Mouse (Mus musculus): ENCODE results near the gene Bcorl1. TPM values are rescaled to one million over a fixed set of nuclear protein-coding genes. Genes with fewer than 3 reads are reported as not detected.

The Bcorl1 gene
- polyA plus RNA-seq, 2 experiments = 2.1 to 3.5 TPM

- ATAC-seq (ENCODE audit: insufficient read depth) = no peak
- Histone ChIP-seq H3K4me3 (ENCODE audit: insufficient read depth in 1 of 2, low read depth in 2 of 2, low read length in 2 of 2) (no peak overlapping the region), H3K9me3 (ENCODE audit: control insufficient read depth, low read length) (no peaks in the 10 kb centered on the region), H3K36me3 (replicated peaks; ENCODE audit: control insufficient read depth, insufficient read depth, low read depth) (no peaks in the 10 kb centered on the region), H3K27ac (no peak overlapping the region), H3K9ac (replicated peaks) (no peak overlapping the region), H3K4me1 (replicated peaks; ENCODE audit: control insufficient read depth in 2 of 2, insufficient read depth in 2 of 2, low read length in 1 of 2) (peaks cover 0 to 23% of the 10 kb centered on the region in 2 experiments; a peak in 3 of 4 replicates), H3K4me2 (ENCODE audit: low read depth) (no peak overlapping the region), H3K27me3 (ENCODE audit: control insufficient read depth, insufficient read depth, low read length) (no peaks in the 10 kb centered on the region)
- TF ChIP-seq CTCF (IDR thresholded peaks at IDR 0.05; ENCODE audit: low read depth) (no peak), EP300 (IDR thresholded peaks at IDR 0.05; ENCODE audit: low read depth) (no peak)
- no peak for DNase-seq (ENCODE audit: low read depth in 3 of 3, low spot score in 3 of 3)
- WGBS (ENCODE audit: insufficient replicate concordance) = 17% methylated on average over 1 of the region's 1 CpGs
These were observed 82.5 kb downstream of the Bcorl1 start for GRCm38 (mm10) chrX:48423671-48424070.

DNA sequence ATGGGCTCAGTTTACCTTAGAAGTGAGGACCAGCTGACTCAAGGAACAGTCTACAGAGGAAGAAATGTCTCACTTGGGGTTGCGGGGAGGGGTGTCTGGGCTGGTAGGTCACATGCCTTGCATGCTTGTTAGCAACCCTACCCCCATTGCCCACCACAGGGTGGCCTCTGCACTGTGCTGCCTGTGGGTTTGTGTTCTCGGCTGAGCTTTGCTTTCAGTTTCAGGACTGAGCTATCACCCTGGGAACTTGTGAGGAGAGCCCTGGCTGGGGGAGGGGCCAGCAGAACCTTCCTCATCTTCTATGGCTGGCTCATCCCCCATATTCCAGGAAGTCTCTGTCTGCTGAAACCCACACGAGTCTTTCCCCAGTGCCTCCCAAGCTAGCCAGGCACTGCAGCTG is 83.4 kb downstream of the Bcorl1 start:
- 33% methylated on average over 3 of the region's 3 CpGs for WGBS (ENCODE audit: insufficient replicate concordance)
- Histone ChIP-seq H3K4me2 (ENCODE audit: low read depth) (peak overlapping the region; percentile 51), H3K9me3 (ENCODE audit: control insufficient read depth, low read length) (no peaks in the 10 kb centered on the region), H3K27me3 (ENCODE audit: control insufficient read depth, insufficient read depth, low read length) (no peaks in the 10 kb centered on the region), H3K36me3 (replicated peaks; ENCODE audit: control insufficient read depth, insufficient read depth, low read depth) (no peaks in the 10 kb centered on the region), H3K27ac (no peak overlapping the region), H3K9ac (replicated peaks) (no peak overlapping the region), H3K4me1 (replicated peaks; ENCODE audit: control insufficient read depth in 2 of 2, insufficient read depth in 2 of 2, low read length in 1 of 2) (peaks cover 0 to 23% of the 10 kb centered on the region in 2 experiments; a peak in 3 of 4 replicates), H3K4me3 (ENCODE audit: insufficient read depth in 1 of 2, low read depth in 2 of 2, low read length in 2 of 2) (peak overlapping the region; percentile 5 to 8; a peak in 2 of 4 replicates)
- ATAC-seq (ENCODE audit: insufficient read depth) (peak; percentile 44; the same call in 1 of the 2 replicates), DNase-seq (ENCODE audit: low read depth in 3 of 3, low spot score in 3 of 3) (no peak)
- TF ChIP-seq EP300 (IDR thresholded peaks at IDR 0.05; ENCODE audit: low read depth) = no peak
- no peak for TF ChIP-seq CTCF (IDR thresholded peaks at IDR 0.05; ENCODE audit: low read depth)

GRCm38 (mm10) chrX:48425280-48425679 is 84.1 kb downstream of the Bcorl1 start:
- peak overlapping the region; percentile 3 to 8; a peak in 2 of 4 replicates for H3K4me3 ChIP-seq (ENCODE audit: insufficient read depth in 1 of 2, low read depth in 2 of 2, low read length in 2 of 2)
- H3K27ac ChIP-seq = no peak overlapping the region
- no peaks in the 10 kb centered on the region for H3K9me3 ChIP-seq (ENCODE audit: control insufficient read depth, low read length)
- H3K36me3 ChIP-seq (replicated peaks; ENCODE audit: control insufficient read depth, insufficient read depth, low read depth) = no peaks in the 10 kb centered on the region
- DNase-seq (ENCODE audit: low read depth in 3 of 3, low spot score in 3 of 3) (no peak), ATAC-seq (ENCODE audit: insufficient read depth) (peak; percentile 44; the same call in 1 of the 2 replicates)
- TF ChIP-seq CTCF (IDR thresholded peaks at IDR 0.05; ENCODE audit: low read depth) = no peak
- no peak for TF ChIP-seq EP300 (IDR thresholded peaks at IDR 0.05; ENCODE audit: low read depth)
- H3K4me1 ChIP-seq (replicated peaks; ENCODE audit: control insufficient read depth in 2 of 2, insufficient read depth in 2 of 2, low read length in 1 of 2) = peaks cover 0 to 23% of the 10 kb centered on the region in 2 experiments; a peak in 3 of 4 replicates
- peak overlapping the region; percentile 51 for H3K4me2 ChIP-seq (ENCODE audit: low read depth)
- no peak overlapping the region for H3K9ac ChIP-seq (replicated peaks)
- H3K27me3 ChIP-seq (ENCODE audit: control insufficient read depth, insufficient read depth, low read length) = no peaks in the 10 kb centered on the region
- 15% methylated on average over 7 of the region's 7 CpGs for WGBS (ENCODE audit: insufficient replicate concordance)

GRCm38 (mm10) chrX:48428241-48428640 is 87.1 kb downstream of the Bcorl1 start:
- TF ChIP-seq CTCF (IDR thresholded peaks at IDR 0.05; ENCODE audit: low read depth) = no peak
- no peak for TF ChIP-seq EP300 (IDR thresholded peaks at IDR 0.05; ENCODE audit: low read depth)
- no peaks in the 10 kb centered on the region for H3K27me3 ChIP-seq (ENCODE audit: control insufficient read depth, insufficient read depth, low read length)
- ATAC-seq (ENCODE audit: insufficient read depth) = no peak
- H3K27ac ChIP-seq = no peak overlapping the region
- H3K9ac ChIP-seq (replicated peaks) = no peak overlapping the region
- H3K4me3 ChIP-seq (ENCODE audit: insufficient read depth in 1 of 2, low read depth in 2 of 2, low read length in 2 of 2) = no peak overlapping the region
- peaks cover 0 to 31% of the 10 kb centered on the region in 2 experiments; a peak in 3 of 4 replicates for H3K4me1 ChIP-seq (replicated peaks; ENCODE audit: control insufficient read depth in 2 of 2, insufficient read depth in 2 of 2, low read length in 1 of 2)
- 46% methylated on average over 6 of the region's 6 CpGs for WGBS (ENCODE audit: insufficient replicate concordance)
- no peaks in the 10 kb centered on the region for H3K36me3 ChIP-seq (replicated peaks; ENCODE audit: control insufficient read depth, insufficient read depth, low read depth)
- H3K9me3 ChIP-seq (ENCODE audit: control insufficient read depth, low read length) = no peaks in the 10 kb centered on the region
- no peak overlapping the region for H3K4me2 ChIP-seq (ENCODE audit: low read depth)
- DNase-seq (ENCODE audit: low read depth in 3 of 3, low spot score in 3 of 3) = no peak

- Histone ChIP-seq H3K9ac (replicated peaks) (no peak overlapping the region), H3K27ac (no peak overlapping the region), H3K27me3 (ENCODE audit: control insufficient read depth, insufficient read depth, low read length) (no peaks in the 10 kb centered on the region), H3K4me1 (replicated peaks; ENCODE audit: control insufficient read depth in 2 of 2, insufficient read depth in 2 of 2, low read length in 1 of 2) (peaks cover 0 to 33% of the 10 kb centered on the region in 2 experiments; a peak in 3 of 4 replicates), H3K4me2 (ENCODE audit: low read depth) (no peak overlapping the region), H3K36me3 (replicated peaks; ENCODE audit: control insufficient read depth, insufficient read depth, low read depth) (no peaks in the 10 kb centered on the region), H3K9me3 (ENCODE audit: control insufficient read depth, low read length) (no peaks in the 10 kb centered on the region), H3K4me3 (ENCODE audit: insufficient read depth in 1 of 2, low read depth in 2 of 2, low read length in 2 of 2) (no peak overlapping the region)
- DNase-seq (ENCODE audit: low read depth in 3 of 3, low spot score in 3 of 3) (no peak), ATAC-seq (ENCODE audit: insufficient read depth) (no peak)
- no peak for TF ChIP-seq EP300 (IDR thresholded peaks at IDR 0.05; ENCODE audit: low read depth)
- TF ChIP-seq CTCF (IDR thresholded peaks at IDR 0.05; ENCODE audit: low read depth) = no peak
- 42% methylated on average over 8 of the region's 8 CpGs for WGBS (ENCODE audit: insufficient replicate concordance)
These were observed 87.5 kb downstream of the Bcorl1 start for GRCm38 (mm10) chrX:48428642-48429041.

Measured in liver, embryonic 14.5 days (tissue).